Mouse (Mus musculus) erythroid progenitor cell, adult 5-6 weeks (primary cell): ENCODE measurements around the gene Stim1. TPM values are rescaled to one million over a fixed set of nuclear protein-coding genes. Genes with fewer than 3 reads are reported as not detected.
A peak's percentile ranks its signal among the peaks of the same experiment; 100 is the strongest.
"Not testable (repeated sequence)": the region's sequence is repeated elsewhere in the genome, so short reads cannot be mapped to it uniquely, and the experiment has no call there.

ENCODE experiments used
- ATAC-seq: replicated peaks from 2 replicates; pipeline ENCODE4 v1.8.0; 2016; ENCODE audit warnings: moderate number of reproducible peaks, mild to moderate bottlenecking, moderate TSS enrichment, inconsistent platforms; ENCODE audit not compliant: poor library complexity, low FRiP score, severe bottlenecking
- total RNA-seq, 2 experiments: library from RNA; stranded (forward) in 1 of 2; stranded (reverse) in 1 of 2; fragments of 150-400 nt in 1 of 2; fragments of 186-747, 209-891 nt in 1 of 2; gene quantifications; 2 replicates each; pipeline versions ENCODE4 v1.2.3 to v1.2.4; 2015 to 2017; ENCODE audit warnings: low replicate concordance in 2 of 2

Gene Stim1
- total RNA-seq, 2 experiments from 2014 or later: 28.9 to 72.3 TPM

DNA sequence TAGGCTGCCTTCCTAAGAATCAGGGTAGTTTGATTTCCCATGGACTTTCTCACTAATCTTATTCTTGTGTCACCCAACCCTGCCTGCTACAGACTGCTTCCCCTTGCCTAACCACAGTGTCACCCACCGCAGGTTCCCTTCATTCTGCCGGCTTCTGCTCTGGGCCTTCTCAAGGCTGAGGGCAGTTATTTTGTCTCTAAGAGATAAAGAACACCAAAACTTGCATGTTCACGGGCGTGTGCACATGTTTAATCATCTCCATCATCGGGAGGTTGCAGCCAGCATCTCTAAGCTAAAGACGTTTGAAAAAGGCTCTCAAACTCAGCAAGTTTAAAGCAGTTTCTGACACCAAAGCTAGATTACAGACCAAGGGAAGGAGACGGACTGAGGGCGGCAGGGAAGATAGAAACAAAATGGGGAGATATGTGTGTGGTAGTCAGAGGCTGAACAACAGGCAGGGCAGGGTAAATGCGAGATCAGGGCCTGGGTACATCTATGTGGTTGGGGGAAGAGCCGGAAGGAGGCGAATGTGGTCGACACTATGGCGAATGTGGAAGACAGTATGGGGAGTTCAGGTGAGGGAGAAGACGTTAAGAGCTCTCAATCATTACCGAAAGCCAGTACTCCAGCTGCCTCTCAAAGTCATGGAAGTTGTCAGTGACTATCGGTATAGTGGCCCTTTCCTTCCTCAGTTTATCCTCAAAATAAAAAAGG is 18.8 kb upstream of the Stim1 start:
- ATAC-seq: peak; percentile 39

GRCm38 (mm10) chr7:102249531-102249895 is 18.1 kb upstream of the Stim1 start:
- ATAC-seq: 0 out of 2 replicates have a peak, but pooled peaks have one; percentile 1

DNA sequence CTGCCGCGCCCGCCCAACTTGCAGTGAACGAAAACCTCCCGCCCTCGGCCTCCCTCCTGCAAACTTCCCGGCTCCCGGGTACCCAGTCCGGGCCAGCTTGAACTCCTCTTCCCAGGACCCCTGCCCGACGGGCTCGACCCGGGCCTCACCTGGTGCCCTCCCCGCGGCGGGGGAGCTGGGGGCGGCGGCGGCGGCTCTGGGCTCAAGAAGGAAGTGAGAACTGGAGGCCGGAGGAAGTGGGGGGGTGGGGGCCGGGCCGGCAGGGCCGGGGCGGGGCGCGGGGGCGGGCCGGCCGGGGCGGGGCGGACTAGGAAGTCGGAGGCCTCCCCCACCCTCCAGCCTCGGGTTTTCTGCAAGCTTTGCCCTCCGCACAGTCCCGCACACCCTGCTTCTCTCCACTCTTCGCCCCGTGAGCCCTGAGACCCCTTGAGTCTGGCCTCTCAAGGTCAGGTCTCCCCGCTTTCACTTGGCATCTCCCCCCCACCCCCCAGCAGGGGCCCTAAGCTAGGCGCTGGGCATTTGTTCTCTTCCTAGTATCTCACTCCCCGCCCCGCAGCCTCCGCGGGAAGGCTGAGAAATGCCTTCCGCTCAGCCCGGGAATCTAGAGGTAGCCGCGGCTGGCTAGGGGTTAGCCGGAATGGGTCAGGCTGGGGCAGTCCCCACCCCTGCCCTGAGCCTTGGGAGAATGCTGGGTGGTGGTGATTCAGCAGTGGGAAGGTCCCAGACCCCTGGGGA is 17.5 kb upstream of the Stim1 start:
- ATAC-seq: peak; percentile 47

GRCm38 (mm10) chr7:102250631-102251214 is 16.9 kb upstream of the Stim1 start:
- peak; percentile 78 for ATAC-seq

DNA sequence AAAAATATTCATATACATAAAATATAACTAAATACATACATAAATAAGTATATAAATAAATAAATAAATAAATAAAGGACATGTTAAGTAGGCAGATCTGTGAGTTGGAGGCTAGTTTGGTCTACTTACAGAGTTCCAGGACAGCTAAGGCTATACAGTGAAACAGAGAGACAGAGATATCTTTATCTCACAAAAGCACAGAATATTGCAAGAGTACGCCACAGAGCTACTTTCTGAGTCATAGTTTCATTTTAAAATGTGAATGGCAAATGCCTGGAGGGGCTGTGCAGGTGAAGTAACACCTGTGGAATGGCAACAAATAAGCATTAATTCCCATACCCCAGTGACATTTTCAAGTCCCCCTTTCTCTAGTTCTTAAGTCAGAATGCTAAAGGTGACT is 14.0 kb upstream of the Stim1 start:
- no peak for ATAC-seq

GRCm38 (mm10) chr7:102255954-102256353 is 11.7 kb upstream of the Stim1 start, which contains the start of gene Rhog:
Rhog (minus strand) TSS chr7:102256054.
- no peak for ATAC-seq

DNA sequence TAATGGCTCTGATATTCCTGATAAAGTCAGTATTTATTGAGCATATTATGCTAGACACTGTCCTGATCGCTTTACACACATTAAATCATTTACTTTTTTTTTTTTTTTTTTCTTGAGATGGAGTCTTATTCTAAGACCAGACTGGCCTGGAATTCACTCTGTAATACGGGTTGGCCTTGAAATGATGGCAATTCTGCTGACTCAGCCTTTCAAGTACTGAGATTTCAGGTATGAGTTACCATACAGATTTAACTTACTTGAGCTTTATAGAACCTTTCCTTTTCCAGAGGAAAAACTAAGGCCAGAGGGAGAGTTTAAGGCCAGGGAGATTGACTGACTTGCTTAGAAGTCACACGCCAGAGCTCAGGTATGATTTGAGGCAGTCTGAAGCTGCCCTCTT is 11.0 kb upstream of the Stim1 start:
- ATAC-seq: no peak

GRCm38 (mm10) chr7:102258189-102258588 is 9.4 kb upstream of the Stim1 start:
- peak; percentile 76 for ATAC-seq

- 0 out of 2 replicates have a peak, but pooled peaks have one; percentile 31 for ATAC-seq
Measured at GRCm38 (mm10) chr7:102258753-102259152, 8.9 kb upstream of the Stim1 start.

DNA sequence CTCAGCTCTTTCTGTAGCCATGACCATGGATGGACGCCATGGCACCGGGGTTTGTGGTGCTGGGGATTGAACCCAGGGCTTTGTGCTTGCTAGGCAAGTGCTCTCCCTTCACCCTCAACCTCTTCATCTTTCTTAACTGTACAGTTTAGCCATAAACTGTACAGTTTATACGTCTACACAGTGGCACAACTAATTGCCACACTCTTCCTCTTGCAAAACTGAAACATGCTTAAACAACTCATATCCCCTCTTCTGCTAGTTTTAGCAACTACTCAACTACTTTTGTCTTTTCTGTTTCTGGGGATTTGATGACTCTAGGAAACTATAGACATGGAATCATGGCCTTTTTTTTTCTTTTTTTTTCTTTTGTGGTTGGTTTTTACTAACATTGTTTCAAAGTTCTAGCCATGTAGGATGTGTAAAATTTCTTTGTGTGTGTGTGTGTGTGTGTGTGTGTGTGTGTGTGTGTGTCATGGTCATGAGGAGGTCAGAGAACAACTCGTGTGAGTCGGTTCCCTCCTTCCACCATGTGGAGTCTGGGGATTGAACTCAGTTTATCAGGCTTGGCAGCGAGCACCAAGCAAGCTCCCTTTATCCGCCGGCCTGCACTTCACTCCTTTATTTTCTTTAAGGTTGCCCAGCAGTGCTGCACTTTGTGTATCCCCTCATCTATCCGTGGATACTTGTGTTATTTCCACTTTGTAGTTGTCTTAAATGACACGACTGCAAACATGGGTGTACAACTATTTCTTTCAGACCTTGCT is 7.7 kb upstream of the Stim1 start:
- ATAC-seq: no peak

- no peak for ATAC-seq
Measured at GRCm38 (mm10) chr7:102260518-102260917, 7.1 kb upstream of the Stim1 start.

DNA sequence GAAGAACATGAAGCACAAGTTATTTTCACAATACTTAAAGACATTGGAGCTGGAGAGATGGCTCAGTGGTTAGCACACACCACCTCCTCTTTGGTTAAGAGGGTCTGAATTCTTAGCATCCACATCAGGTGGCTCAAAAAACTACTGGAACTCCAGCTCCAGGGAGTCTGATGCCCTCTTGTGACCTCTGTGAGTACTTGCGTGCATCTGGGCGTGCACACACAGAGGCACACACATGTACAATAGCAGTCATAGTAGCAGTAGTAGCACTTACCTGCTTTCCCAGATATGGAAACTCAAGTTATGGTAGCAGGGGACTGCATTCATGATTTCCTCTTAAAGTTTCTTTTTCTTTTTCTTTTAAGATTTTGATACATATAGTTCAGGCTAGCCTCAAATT is 4.6 kb upstream of the Stim1 start:
- ATAC-seq: no peak

DNA sequence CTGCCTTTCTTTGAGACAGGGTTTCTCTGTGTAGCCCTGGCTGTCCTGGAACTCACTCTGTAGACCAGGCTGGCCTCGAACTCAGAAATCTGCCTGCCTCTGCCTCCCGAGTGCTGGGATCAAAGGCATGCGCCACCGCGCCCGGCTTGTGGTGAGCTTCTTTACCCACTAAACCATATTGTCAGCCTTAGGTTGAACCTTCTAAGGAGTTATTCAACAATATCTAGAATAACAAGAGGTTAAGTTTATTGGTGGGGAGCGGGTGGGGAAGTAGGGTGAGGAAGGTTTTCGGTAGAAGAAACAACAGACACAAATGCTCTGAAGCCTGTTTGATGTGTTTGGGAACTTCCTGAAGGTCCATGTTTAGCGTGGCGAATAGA is 1.6 kb upstream of the Stim1 start:
- not testable (repeated sequence) for ATAC-seq

DNA sequence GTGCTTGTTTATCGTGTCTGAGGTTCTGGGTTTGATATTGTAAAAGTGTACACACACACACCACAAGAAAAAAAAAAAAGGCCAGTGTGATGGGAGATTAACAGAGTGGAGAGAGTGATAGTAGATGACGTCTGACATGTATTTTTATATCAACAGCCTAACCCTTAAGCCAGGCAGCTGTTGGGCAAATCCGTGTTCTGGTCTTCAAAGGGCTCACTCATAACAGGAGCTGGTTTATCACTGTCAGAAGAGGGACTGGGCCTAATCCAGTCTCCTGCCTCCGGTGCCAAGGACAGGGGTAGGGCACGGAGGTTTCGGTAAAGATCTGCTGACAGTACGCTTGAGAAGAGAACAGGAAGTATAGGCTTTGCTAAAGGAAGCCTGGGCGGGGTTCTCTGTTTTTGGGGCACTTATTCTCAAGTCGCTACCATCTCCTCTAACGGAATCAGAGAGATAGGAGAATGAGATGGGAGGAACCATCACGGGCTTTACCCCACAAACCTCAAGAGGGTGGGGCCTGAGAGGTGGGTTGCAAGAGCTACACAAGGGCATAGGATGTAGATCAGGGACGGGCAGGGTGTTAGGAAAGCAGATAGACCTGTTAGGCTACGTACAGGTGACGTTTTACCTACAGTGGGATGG is 1.1 kb upstream of the Stim1 start:
- ATAC-seq: peak; percentile 51

GRCm38 (mm10) chr7:102267113-102267579 is 460 bp upstream of the Stim1 start:
- peak; percentile 84 for ATAC-seq

DNA sequence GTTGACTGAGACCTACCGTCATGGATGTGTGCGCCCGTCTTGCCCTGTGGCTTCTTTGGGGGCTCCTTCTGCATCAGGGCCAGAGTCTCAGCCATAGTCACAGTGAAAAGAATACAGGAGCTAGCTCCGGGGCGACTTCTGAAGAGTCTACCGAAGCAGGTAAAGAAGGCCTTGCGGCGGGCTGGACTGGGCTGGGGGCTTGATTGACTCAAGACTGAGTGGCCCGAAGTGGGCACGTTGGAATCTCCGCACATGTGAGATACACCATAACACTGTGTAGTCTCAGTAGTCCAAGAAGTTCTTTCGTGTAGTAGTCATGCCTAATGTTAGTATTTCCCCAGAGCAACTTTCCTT is 766 bp downstream of the Stim1 start:
- ATAC-seq: no peak

DNA sequence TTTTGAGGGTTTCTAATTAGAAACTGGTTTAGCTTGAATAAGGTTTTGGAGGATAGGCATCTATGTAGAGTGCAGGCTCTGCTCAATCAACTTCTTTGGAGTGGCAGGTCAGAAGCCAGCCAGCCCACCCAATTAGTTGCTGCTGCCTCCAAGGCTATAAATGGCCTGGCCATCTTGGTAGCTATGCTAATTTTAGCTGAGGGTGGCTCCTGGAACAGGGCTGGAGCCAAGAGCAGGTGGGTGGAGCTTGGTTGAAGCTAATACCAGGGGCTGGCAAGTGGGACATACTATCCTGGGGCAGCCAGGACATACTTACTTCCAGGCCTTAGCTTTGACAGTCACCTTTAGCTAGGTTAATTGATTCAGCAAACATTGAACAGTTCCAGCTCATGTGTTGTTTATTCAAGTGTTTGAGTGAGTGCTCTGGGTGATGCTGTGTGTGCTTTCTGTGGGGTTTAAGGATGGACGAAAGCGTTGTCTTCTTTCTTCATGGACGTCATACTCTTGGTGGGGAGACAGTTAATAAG is 4.9 kb downstream of the Stim1 start:
- no peak for ATAC-seq

DNA sequence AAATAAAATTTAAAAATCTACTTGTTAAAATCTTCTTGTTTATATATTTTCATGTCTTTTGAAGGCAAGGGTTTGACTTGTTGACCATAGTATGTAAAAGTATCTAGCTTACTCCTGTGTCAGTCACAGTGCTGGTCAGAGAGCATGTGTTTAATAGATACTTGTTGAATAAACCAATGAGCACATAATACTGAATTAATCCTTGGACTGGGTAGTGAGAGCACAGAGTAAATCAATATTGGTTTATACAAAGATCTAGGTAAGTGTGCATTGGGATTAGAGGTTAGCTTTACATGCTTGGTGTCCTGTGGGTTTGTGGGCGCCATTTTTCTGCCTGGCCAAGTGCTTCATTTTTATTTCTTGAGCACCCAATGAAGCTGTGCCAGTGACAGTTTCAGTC is 13.8 kb downstream of the Stim1 start:
- no peak for ATAC-seq

DNA sequence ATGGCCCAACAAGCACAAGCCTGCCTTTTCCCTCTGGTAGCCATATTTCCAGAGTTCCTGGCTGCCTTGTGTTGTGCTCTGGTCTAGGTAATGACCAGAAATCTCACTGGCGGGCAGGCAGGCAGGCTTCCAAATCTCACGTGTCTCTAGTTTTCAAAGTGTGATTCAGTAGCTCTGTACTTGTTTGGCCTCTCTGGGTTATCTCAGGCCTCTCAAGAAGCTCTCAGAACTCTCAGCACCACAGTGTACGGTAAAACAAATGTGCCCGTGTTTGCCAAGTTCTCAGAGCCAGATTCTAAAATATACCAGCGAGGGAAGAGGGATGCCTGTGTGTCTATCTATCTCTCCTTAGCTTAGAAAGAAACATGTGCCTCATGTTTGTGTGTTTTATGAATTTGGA is 14.7 kb downstream of the Stim1 start:
- no peak for ATAC-seq

DNA sequence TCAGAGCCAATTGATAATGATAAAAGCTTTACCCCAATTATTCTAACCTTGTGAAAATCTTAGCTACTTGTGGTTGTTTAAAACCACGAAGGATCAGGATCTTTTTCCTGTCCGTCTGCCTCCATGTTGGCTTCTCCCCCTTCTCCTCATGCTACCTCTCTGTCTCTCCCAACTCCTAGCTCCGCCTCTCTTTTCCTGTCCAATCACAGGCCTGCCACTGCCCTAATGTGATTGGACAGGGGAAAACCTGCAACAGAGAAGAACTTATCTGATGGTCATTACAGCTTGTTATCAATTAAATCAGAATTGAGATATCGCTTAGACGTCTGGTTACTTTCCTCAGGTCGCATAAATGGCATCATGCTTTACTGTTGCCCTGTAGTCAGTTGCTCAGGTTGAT is 21.9 kb downstream of the Stim1 start:
- no peak for ATAC-seq
